Mouse (Mus musculus) ES-E14 (cell line): ENCODE measurements around the gene Gtf2h4. TPM values are rescaled to one million over a fixed set of nuclear protein-coding genes. Genes with fewer than 3 reads are reported as not detected.

Source experiments
- DNase-seq: peaks from one replicate; pipeline ENCODE4 v3.0.0-alpha.2; 2013; ENCODE audit warnings: low read depth, low spot score
- H3K27ac ChIP-seq: 2 replicates; pipeline ENCODE4 v1.5.1; 2012; ENCODE audit warnings: low read depth, mild to moderate bottlenecking, low read length, moderate library complexity, mixed read lengths; ENCODE audit not compliant: poor library complexity, insufficient read depth, severe bottlenecking
- H3K36me3 ChIP-seq: 2 replicates; pipeline ENCODE4 v1.6.1; 2012; ENCODE audit warnings: mild to moderate bottlenecking, low read length, moderate library complexity, mixed read lengths; ENCODE audit not compliant: control insufficient read depth, poor library complexity, insufficient read depth, severe bottlenecking
- H3K4me1 ChIP-seq, 2 experiments: fragments of 150-350 bp in 1 of 2; sonication (generic) in 1 of 2; 2 replicates each; pipeline ENCODE4 v1.6.1; 2012; ENCODE audit warnings: low read length in 2 of 2, mild to moderate bottlenecking in 1 of 2, mixed read lengths in 1 of 2; ENCODE audit not compliant: control insufficient read depth in 2 of 2, insufficient read depth in 2 of 2, poor library complexity in 1 of 2
- H3K4me3 ChIP-seq, 2 experiments: fragments of 150-350 bp in 1 of 2; sonication (generic) in 1 of 2; 2 replicates each; pipeline ENCODE4 v1.5.1; 2012; ENCODE audit warnings: low read length in 2 of 2, low read depth in 1 of 2, mild to moderate bottlenecking in 1 of 2, mixed read lengths in 1 of 2; ENCODE audit not compliant: insufficient read depth in 1 of 2, poor library complexity in 1 of 2, severe bottlenecking in 1 of 2
- H3K9ac ChIP-seq: 2 replicates; pipeline ENCODE4 v1.6.1; 2012; ENCODE audit warnings: low read depth, mild to moderate bottlenecking, low read length, mixed read lengths; ENCODE audit not compliant: poor library complexity, insufficient read depth, severe bottlenecking
- H3K9me3 ChIP-seq: fragments of 150-350 bp; sonication (generic); 2 replicates; pipeline ENCODE4 v1.6.1; 2012; ENCODE audit warnings: low read depth, mild to moderate bottlenecking, low read length; ENCODE audit not compliant: control insufficient read depth, insufficient read depth
- CHD2 ChIP-seq: IDR thresholded peaks from 2 replicates; pipeline ENCODE4 v1.6.1; 2014; ENCODE audit warnings: mild to moderate bottlenecking, low read depth, low read length, inconsistent platforms
- HCFC1 ChIP-seq: IDR thresholded peaks from 2 replicates; pipeline ENCODE4 v1.6.1; 2012; ENCODE audit warnings: low read length, inconsistent platforms, borderline replicate concordance; ENCODE audit not compliant: insufficient read depth
- MAFK ChIP-seq: IDR thresholded peaks from 2 replicates; pipeline ENCODE4 v1.6.1; 2014; ENCODE audit warnings: mild to moderate bottlenecking, low read depth, low read length, inconsistent platforms; ENCODE audit not compliant: insufficient read depth
- ZC3H11A ChIP-seq: IDR thresholded peaks from 2 replicates; pipeline ENCODE4 v1.6.1; 2012; ENCODE audit warnings: low read depth, mild to moderate bottlenecking, inconsistent platforms, low read length, borderline replicate concordance
- ZNF384 ChIP-seq: IDR thresholded peaks from 2 replicates; pipeline ENCODE4 v1.6.1; 2012; ENCODE audit warnings: low read depth, low read length, inconsistent platforms
- in situ Hi-C, 2 experiments: fragments of 600-800 bp; cut with MboI; formaldehyde crosslinking; loops; one replicate each; pipeline ENCODE4 v1.15.1; 2025; ENCODE audit warnings: low sequenced_read_pairs in 2 of 2, inconsistent platforms in 1 of 2; ENCODE audit not compliant: unreplicated experiment in 2 of 2
- total RNA-seq: library from RNA; depleted of rRNA; stranded (reverse); fragments of 300-350 nt; gene quantifications from 2 replicates; pipeline ENCODE4 v1.2.3, GENCODE M21; 2012

The Gtf2h4 gene
- total RNA-seq, 1 experiment: 75.3 TPM

DNA sequence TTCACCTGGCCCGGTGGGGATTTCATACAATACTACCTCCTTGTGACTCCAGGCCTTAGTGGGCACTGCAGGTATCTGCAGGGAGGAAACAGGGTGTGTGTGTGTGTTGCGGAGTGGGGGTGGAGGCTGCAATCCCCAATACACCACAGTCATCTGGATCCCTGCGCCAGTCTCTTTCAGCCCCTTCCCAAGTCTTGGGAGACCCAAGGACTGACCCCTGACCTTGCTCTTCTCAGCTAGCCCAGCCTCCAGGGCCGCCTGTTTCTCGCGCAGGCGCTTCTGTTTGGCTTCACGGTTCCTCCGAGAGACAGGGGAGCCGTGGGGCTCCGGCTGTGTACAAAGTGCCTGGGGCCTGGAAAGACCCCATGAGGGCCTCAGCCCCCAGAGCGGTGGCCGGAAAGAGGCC is 6.7 kb downstream of the Gtf2h4 start:
- Histone ChIP-seq H3K9me3 (no peaks in the 10 kb centered on the region), H3K4me3 (peak overlapping the region; percentile 84 to 85), H3K9ac (peak overlapping the region; percentile 77), H3K36me3 (peaks cover 46% of the 10 kb centered on the region), H3K27ac (peak overlapping the region; percentile 57), H3K4me1 (peaks cover 0 to 9% of the 10 kb centered on the region in 2 experiments; a peak in 1 of 4 replicates)
- DNase-seq: no peak
- TF ChIP-seq HCFC1: no peak
- no peak for TF ChIP-seq ZNF384
- no peak for TF ChIP-seq CHD2
- no peak for TF ChIP-seq ZC3H11A
- no peak for TF ChIP-seq MAFK
- in situ Hi-C loops: no loop called here

DNA sequence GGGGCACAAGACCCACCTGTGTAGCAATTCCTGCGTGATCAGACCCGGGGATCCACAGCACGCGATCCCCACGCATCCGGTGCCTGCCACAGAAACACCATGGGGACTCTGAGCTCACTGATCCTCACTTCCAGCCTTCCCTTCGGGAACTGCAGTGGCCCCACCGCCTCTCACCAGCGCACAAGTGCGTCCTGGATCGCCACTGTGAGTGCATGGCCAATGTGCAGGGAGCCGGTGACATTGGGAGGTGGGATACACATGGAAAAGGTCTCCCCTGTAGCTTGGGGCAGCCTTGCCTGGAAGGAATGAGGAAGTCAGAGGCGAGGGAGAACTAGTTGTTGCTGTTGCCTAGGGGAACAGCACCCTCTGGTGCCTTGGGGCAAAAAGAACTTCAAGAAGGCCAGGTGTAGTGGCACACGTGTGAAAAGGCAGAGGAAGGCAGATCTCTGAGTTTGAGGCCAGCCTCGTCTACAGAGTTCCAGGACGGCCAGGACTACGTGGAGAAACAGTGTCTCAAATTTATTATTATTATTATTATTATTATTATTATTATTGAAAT is 7.5 kb downstream of the Gtf2h4 start:
- Histone ChIP-seq H3K27ac (no peak overlapping the region), H3K36me3 (peaks cover 51% of the 10 kb centered on the region), H3K4me1 (peaks cover 0 to 9% of the 10 kb centered on the region in 2 experiments; a peak in 1 of 4 replicates), H3K9me3 (no peaks in the 10 kb centered on the region), H3K9ac (peak overlapping the region; percentile 34), H3K4me3 (peak overlapping the region in 1 of 2 experiments; percentile 29; a peak in 2 of 4 replicates)
- no peak for DNase-seq
- TF ChIP-seq ZC3H11A (no peak), HCFC1 (no peak), CHD2 (no peak), MAFK (no peak), ZNF384 (no peak)
- in situ Hi-C loops: no loop called here

DNA sequence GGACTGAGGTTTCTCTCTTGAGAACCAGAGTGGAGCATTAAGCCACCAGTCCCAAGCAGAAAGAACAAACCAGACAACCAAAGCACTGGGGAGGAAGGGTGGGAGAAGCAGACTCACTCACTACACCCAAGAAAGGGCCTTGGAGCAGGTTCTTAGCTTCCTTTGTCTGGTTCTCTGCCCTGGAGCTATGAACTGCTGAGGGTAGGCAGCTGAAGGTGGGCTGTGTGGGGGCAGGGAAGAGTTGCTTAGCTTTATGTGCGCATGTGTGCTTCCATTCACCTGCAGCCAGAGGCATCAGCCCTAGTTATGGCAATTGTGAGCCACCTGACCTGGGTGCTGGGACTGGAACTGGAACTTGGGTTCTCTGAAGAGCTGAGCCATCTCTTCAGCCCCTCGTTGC is 20.5 kb downstream of the Gtf2h4 start:
- Histone ChIP-seq H3K36me3 (peaks cover 24% of the 10 kb centered on the region), H3K27ac (peak overlapping the region; percentile 24; the same call in 1 of the 2 replicates), H3K4me3 (no peak overlapping the region), H3K4me1 (peaks cover 0 to 14% of the 10 kb centered on the region in 2 experiments; a peak in 2 of 4 replicates), H3K9ac (no peak overlapping the region), H3K9me3 (no peaks in the 10 kb centered on the region)
- TF ChIP-seq CHD2: no peak
- no peak for TF ChIP-seq HCFC1
- TF ChIP-seq ZNF384: no peak
- TF ChIP-seq MAFK: no peak
- TF ChIP-seq ZC3H11A: no peak
- peak; percentile 59 for DNase-seq
- in situ Hi-C loops: no loop called here

DNA sequence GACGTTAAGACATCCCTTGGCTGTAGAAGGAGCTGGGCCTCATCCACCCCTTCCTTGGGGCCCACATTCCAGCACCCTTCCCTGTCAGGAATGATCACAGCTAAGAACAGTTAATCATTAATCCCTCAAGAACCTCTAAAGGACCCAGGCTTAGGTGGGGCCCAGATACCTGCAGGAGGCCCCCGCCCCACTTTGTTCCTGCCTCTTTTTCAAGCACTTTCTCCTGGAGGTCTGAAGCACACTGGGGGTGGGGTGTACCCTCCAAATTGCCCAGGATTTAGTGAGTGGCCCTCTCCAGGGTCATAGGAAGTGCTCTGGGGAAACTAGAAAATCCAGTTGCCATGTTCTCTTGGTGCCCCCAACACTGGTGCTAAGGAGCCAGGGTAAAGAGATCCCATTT is 24.1 kb downstream of the Gtf2h4 start:
- H3K4me3 ChIP-seq: no peak overlapping the region
- H3K36me3 ChIP-seq: no peaks in the 10 kb centered on the region
- no peaks in the 10 kb centered on the region for H3K9me3 ChIP-seq
- H3K9ac ChIP-seq: no peak overlapping the region
- TF ChIP-seq MAFK (no peak), ZC3H11A (no peak), CHD2 (no peak), ZNF384 (no peak), HCFC1 (no peak)
- no peak for DNase-seq
- no peak overlapping the region for H3K27ac ChIP-seq
- in situ Hi-C loops: no loop called here
- H3K4me1 ChIP-seq: peaks cover 0 to 14% of the 10 kb centered on the region in 2 experiments; a peak in 2 of 4 replicates
